Mouse (Mus musculus) CH12.LX (cell line): Measurements from ENCODE around the gene Nxn. TPM values are rescaled to one million over a fixed set of nuclear protein-coding genes. Genes with fewer than 3 reads are reported as not detected.

Source experiments
- DNase-seq: peaks from one replicate; pipeline ENCODE4 v3.0.0-alpha.2; 2013; ENCODE audit errors: extremely low read depth
- H3K27ac ChIP-seq: 2 replicates; pipeline ENCODE4 v1.5.1; 2012; ENCODE audit warnings: low read depth, mild to moderate bottlenecking, control low read depth, moderate library complexity; ENCODE audit not compliant: insufficient read depth
- H3K27me3 ChIP-seq: replicated peaks from 2 replicates; pipeline ENCODE3; 2012; ENCODE audit warnings: inconsistent platforms
- H3K36me3 ChIP-seq, 2 experiments: replicated peaks in 1 of 2; 2 replicates each; pipeline versions ENCODE3 to v1.6.1; 2012; ENCODE audit warnings: inconsistent platforms in 1 of 2, low read length in 1 of 2, mild to moderate bottlenecking in 1 of 2, mixed read lengths in 1 of 2, moderate library complexity in 1 of 2; ENCODE audit not compliant: control insufficient read depth in 1 of 2, insufficient read depth in 1 of 2
- H3K4me1 ChIP-seq, 2 experiments: 2 replicates each; pipeline ENCODE4 v1.6.1; 2012; ENCODE audit warnings: inconsistent platforms in 1 of 2, moderate library complexity in 1 of 2; ENCODE audit not compliant: insufficient read depth in 2 of 2, control insufficient read depth in 1 of 2
- H3K4me2 ChIP-seq: 2 replicates; pipeline ENCODE4 v1.6.1; 2012; ENCODE audit warnings: low read depth, mild to moderate bottlenecking, control low read depth; ENCODE audit not compliant: poor library complexity, insufficient read depth, severe bottlenecking
- H3K4me3 ChIP-seq, 3 experiments: fragments of 150-350 bp in 1 of 3; sonication (generic) in 1 of 3; replicated peaks in 1 of 3; 2 replicates each; pipeline versions ENCODE3 to v1.5.1; 2011 to 2012; ENCODE audit warnings: low read depth in 2 of 3, low read length in 2 of 3, mild to moderate bottlenecking in 2 of 3, moderate library complexity in 2 of 3, control low read depth in 1 of 3, improper control_type of control experiment in 1 of 3, inconsistent platforms in 1 of 3, mixed read lengths in 1 of 3; ENCODE audit not compliant: poor library complexity in 1 of 3
- H3K79me2 ChIP-seq: replicated peaks from 2 replicates; pipeline ENCODE4 v1.6.1; 2012; ENCODE audit warnings: mild to moderate bottlenecking, moderate library complexity; ENCODE audit not compliant: control insufficient read depth, poor library complexity, insufficient read depth, severe bottlenecking; ENCODE audit errors: extremely low read depth
- H3K9ac ChIP-seq: 2 replicates; pipeline ENCODE4 v1.6.1; 2012; ENCODE audit warnings: low read depth, mild to moderate bottlenecking, control low read depth, moderate library complexity; ENCODE audit not compliant: insufficient read depth
- H3K9me3 ChIP-seq: replicated peaks from 2 replicates; pipeline ENCODE3; 2012; ENCODE audit warnings: low read length, inconsistent platforms, mixed read lengths
- BHLHE40 ChIP-seq: IDR thresholded peaks from 2 replicates; pipeline ENCODE4 v1.6.1; 2011; ENCODE audit warnings: mild to moderate bottlenecking, low read depth, low read length, improper control_type of control experiment
- CHD1 ChIP-seq: IDR thresholded peaks from 2 replicates; pipeline ENCODE4 v1.6.1; 2012; ENCODE audit warnings: low read depth, low read length, improper control_type of control experiment, inconsistent platforms
- ELF1 ChIP-seq: IDR thresholded peaks from 2 replicates; pipeline ENCODE4 v1.6.1; 2014; ENCODE audit warnings: low read depth, mild to moderate bottlenecking, inconsistent platforms, low read length, improper control_type of control experiment
- ETS1 ChIP-seq: conservative IDR thresholded peaks from 2 replicates; pipeline ENCODE4 v1.6.1; 2012; ENCODE audit warnings: low read depth, mild to moderate bottlenecking, inconsistent platforms, low read length, improper control_type of control experiment, moderate library complexity
- JUN ChIP-seq: IDR thresholded peaks from 2 replicates; pipeline ENCODE4 v1.6.1; 2011; ENCODE audit warnings: low read depth, mild to moderate bottlenecking, low read length, improper control_type of control experiment, moderate library complexity; ENCODE audit not compliant: insufficient read depth
- KAT2A ChIP-seq: IDR thresholded peaks from 2 replicates; pipeline ENCODE4 v1.6.1; 2012; ENCODE audit warnings: low read length, improper control_type of control experiment, inconsistent platforms; ENCODE audit not compliant: insufficient replicate concordance
- MAFK ChIP-seq: IDR thresholded peaks from 2 replicates; pipeline ENCODE4 v1.6.1; 2011; ENCODE audit warnings: low read length, improper control_type of control experiment; ENCODE audit not compliant: insufficient replicate concordance
- MEF2A ChIP-seq: IDR thresholded peaks from 2 replicates; pipeline ENCODE4 v1.6.1; 2014; ENCODE audit warnings: low read depth, mild to moderate bottlenecking, inconsistent platforms, low read length, improper control_type of control experiment, borderline replicate concordance
- MXI1 ChIP-seq: IDR thresholded peaks from 2 replicates; pipeline ENCODE4 v1.6.1; 2011; ENCODE audit warnings: mild to moderate bottlenecking, low read depth, low read length, improper control_type of control experiment
- NELFE ChIP-seq: IDR thresholded peaks from 2 replicates; pipeline ENCODE4 v1.6.1; 2011; ENCODE audit warnings: low read depth, low read length, improper control_type of control experiment
- POLR2A ChIP-seq: IDR thresholded peaks from 2 replicates; pipeline ENCODE4 v1.6.1; 2011; ENCODE audit warnings: low read depth, mild to moderate bottlenecking, improper control_type of control experiment, low read length
- POLR2AphosphoS2 ChIP-seq: IDR thresholded peaks from 2 replicates; pipeline ENCODE4 v1.6.1; 2011; ENCODE audit warnings: low read depth, low read length, improper control_type of control experiment
- RAD21 ChIP-seq: IDR thresholded peaks from 2 replicates; pipeline ENCODE4 v1.6.1; 2011; ENCODE audit warnings: low read depth, mild to moderate bottlenecking, low read length, improper control_type of control experiment, moderate library complexity
- SIN3A ChIP-seq: IDR thresholded peaks from 2 replicates; pipeline ENCODE4 v1.6.1; 2012; ENCODE audit warnings: low read length, improper control_type of control experiment, inconsistent platforms
- SMC3 ChIP-seq: IDR thresholded peaks from 2 replicates; pipeline ENCODE4 v1.6.1; 2011; ENCODE audit warnings: low read depth, low read length, improper control_type of control experiment
- ZKSCAN1 ChIP-seq: IDR thresholded peaks from 2 replicates; pipeline ENCODE4 v1.6.1; 2012; ENCODE audit warnings: low read depth, inconsistent platforms, low read length, improper control_type of control experiment, borderline replicate concordance
- ZMIZ1 ChIP-seq: IDR thresholded peaks from 2 replicates; pipeline ENCODE4 v1.6.1; 2012; ENCODE audit warnings: low read depth, mild to moderate bottlenecking, inconsistent platforms, low read length, improper control_type of control experiment
- dilution Hi-C: fragments of 300-500 bp; cut with MboI; formaldehyde crosslinking; loops from 2 replicates; pipeline ENCODE4 v1.14.3; 2020; ENCODE audit warnings: low sequenced_read_pairs; ENCODE audit not compliant: extremely low pct_unique_long_range_greater_than_20kb, extremely low pct_ligation_motif_present
- in situ Hi-C: fragments of 300-500 bp; cut with MboI; formaldehyde crosslinking; loops from 3 replicates; pipeline ENCODE4 v1.14.3; 2019; ENCODE audit warnings: low sequenced_read_pairs, low pct_ligation_motif_present, low pct_unique_long_range_greater_than_20kb, mixed read lengths
- polyA plus RNA-seq: library from polyadenylated mRNA; unstranded; fragments of >175 nt; gene quantifications from 2 replicates; pipeline ENCODE4 v1.2.1, GENCODE M21; 2012; ENCODE audit warnings: low read depth; ENCODE audit not compliant: insufficient read length
- total RNA-seq, 2 experiments: library from RNA; depleted of rRNA; stranded (reverse); fragments of 300-350 nt in 1 of 2; fragments of >200 nt in 1 of 2; gene quantifications; 2 replicates each; pipeline ENCODE4 v1.2.3; 2012 to 2014

The Nxn gene
- total and polyA plus RNA-seq, 3 experiments = 15.3 to 24.8 (median 19.2) TPM

GRCm38 (mm10) chr11:76268001-76268459, 130.9 kb downstream of the Nxn start:
- no peak for DNase-seq
- in situ Hi-C loops (no loop called here), dilution Hi-C loops (no loop called here)
- Histone ChIP-seq H3K36me3 (peaks cover 0 to 16% of the 10 kb centered on the region in 2 experiments), H3K4me1 (peaks cover 8 to 9% of the 10 kb centered on the region in 2 experiments), H3K4me3 (no peak overlapping the region), H3K9me3 (no peaks in the 10 kb centered on the region), H3K27me3 (no peaks in the 10 kb centered on the region), H3K27ac (no peak overlapping the region), H3K79me2 (no peaks in the 10 kb centered on the region), H3K4me2 (no peak overlapping the region), H3K9ac (no peak overlapping the region)
- TF ChIP-seq RAD21 (no peak), NELFE (no peak), POLR2AphosphoS2 (no peak), MXI1 (no peak), KAT2A (no peak), ZKSCAN1 (no peak), MEF2A (no peak), BHLHE40 (no peak), ETS1 (no peak), ELF1 (no peak), ZMIZ1 (no peak), JUN (no peak), CHD1 (no peak), SMC3 (no peak), MAFK (no peak), POLR2A (no peak)

- DNase-seq = no peak
- H3K4me2 ChIP-seq = no peak overlapping the region
- no peaks in the 10 kb centered on the region for H3K79me2 ChIP-seq
- dilution Hi-C loops = no loop called here
- no peak for TF ChIP-seq SIN3A
- no peak for TF ChIP-seq RAD21
- TF ChIP-seq, all 38 proteins: peak for 0
- H3K4me3 ChIP-seq = no peak overlapping the region
- H3K4me1 ChIP-seq = peaks cover 8 to 9% of the 10 kb centered on the region in 2 experiments
- in situ Hi-C loops = no loop called here
- H3K9ac ChIP-seq = no peak overlapping the region
- H3K36me3 ChIP-seq = peaks cover 0 to 13% of the 10 kb centered on the region in 2 experiments
- no peak overlapping the region for H3K27ac ChIP-seq
- no peaks in the 10 kb centered on the region for H3K27me3 ChIP-seq
- H3K9me3 ChIP-seq = no peaks in the 10 kb centered on the region
Observed at GRCm38 (mm10) chr11:76267550-76267949, 131.4 kb downstream of the Nxn start.
